Mouse (Mus musculus) mouse trophoblast stem cell (cell line): ENCODE data around the gene Lrrc8b.

Experiments used
- in situ Hi-C, 2 experiments: fragments of 300-500 bp; cut with MseI, MboI; formaldehyde crosslinking; loops; 2 replicates in 1 of 2; 3 replicates in 1 of 2; pipeline ENCODE4 v1.15.1; 2025

The Lrrc8b gene

GRCm38 (mm10) chr5:105479673-105480072 is 64.1 kb downstream of the Lrrc8b start:
- in situ Hi-C loops, result no loop called here

GRCm38 (mm10) chr5:105480561-105480960 is 65.0 kb downstream of the Lrrc8b start:
- in situ Hi-C loops, result no loop called here

GRCm38 (mm10) chr5:105483632-105484031 is 68.1 kb downstream of the Lrrc8b start:
- in situ Hi-C loops, result no loop called here

GRCm38 (mm10) chr5:105484247-105484646 is 68.7 kb downstream of the Lrrc8b start:
- in situ Hi-C loops, result no loop called here

GRCm38 (mm10) chr5:105484891-105485290 is 69.3 kb downstream of the Lrrc8b start:
- in situ Hi-C loops, result no loop called here

- in situ Hi-C loops, result loop anchor here (5.0 kb wide), 1 partner anchor 83 kb away; no protein-coding TSS in a partner anchor
Observed at GRCm38 (mm10) chr5:105490211-105490610, 74.6 kb downstream of the Lrrc8b start.

GRCm38 (mm10) chr5:105491389-105491788 is 75.8 kb downstream of the Lrrc8b start:
- in situ Hi-C loops, result loop anchor here (5.0 kb wide), 1 partner anchor 84 kb away; no protein-coding TSS in a partner anchor

GRCm38 (mm10) chr5:105492367-105493246 is 77.0 kb downstream of the Lrrc8b start:
- in situ Hi-C loops, result loop anchor here (5.0 kb wide), 1 partner anchor 85 kb away; no protein-coding TSS in a partner anchor

GRCm38 (mm10) chr5:105493377-105493776 is 77.8 kb downstream of the Lrrc8b start:
- in situ Hi-C loops, result loop anchor here (5.0 kb wide), 1 partner anchor 86 kb away; no protein-coding TSS in a partner anchor

- in situ Hi-C loops, result loop anchor here (5.0 kb wide), 1 partner anchor 87 kb away; no protein-coding TSS in a partner anchor
Observed at GRCm38 (mm10) chr5:105494246-105494917, 78.8 kb downstream of the Lrrc8b start.

GRCm38 (mm10) chr5:105494918-105495901 is 79.6 kb downstream of the Lrrc8b start:
- in situ Hi-C loops, result loop anchor here (5.0 kb wide), 1 partner anchor 88 kb away; no protein-coding TSS in a partner anchor

- in situ Hi-C loops, result no loop called here
Observed at GRCm38 (mm10) chr5:105496133-105496532, 80.6 kb downstream of the Lrrc8b start.

- in situ Hi-C loops, result no loop called here
Observed at GRCm38 (mm10) chr5:105496586-105496985, 81.0 kb downstream of the Lrrc8b start.

GRCm38 (mm10) chr5:105498429-105499000 is 82.9 kb downstream of the Lrrc8b start:
- in situ Hi-C loops, result no loop called here

- in situ Hi-C loops, result no loop called here
Observed at GRCm38 (mm10) chr5:105499396-105499795, 83.8 kb downstream of the Lrrc8b start.

- in situ Hi-C loops, result loop anchor here in 1 of 2 experiments (10.0 kb wide), 1 partner anchor 154 kb away; no protein-coding TSS in a partner anchor
Observed at GRCm38 (mm10) chr5:105500132-105501121, 84.9 kb downstream of the Lrrc8b start.

GRCm38 (mm10) chr5:105501136-105501535 is 85.6 kb downstream of the Lrrc8b start:
- in situ Hi-C loops, result loop anchor here in 1 of 2 experiments (10.0 kb wide), 1 partner anchor 154 kb away; no protein-coding TSS in a partner anchor

- in situ Hi-C loops, result loop anchor here in 1 of 2 experiments (10.0 kb wide), 1 partner anchor 146 kb away; no protein-coding TSS in a partner anchor
Observed at GRCm38 (mm10) chr5:105508813-105509212, 93.2 kb downstream of the Lrrc8b start.

GRCm38 (mm10) chr5:105512297-105512696 is 96.7 kb downstream of the Lrrc8b start:
- in situ Hi-C loops, result no loop called here
